Comparison of ENCODE assay signal across 16 mouse cellular contexts in genomic region chr8:79329182-79329581, GRCm38 (mm10).
"Had no signal": no experiment of that assay in that cellular context is flagged by ENCODE, and none has a peak within 500 bp of the region (broad histone marks: within the 10 kb centered on the region; RNA-seq: fewer than 3 reads in every experiment).

No protein-coding gene starts in this region.

- H3K27ac ChIP-seq: liver, embryonic 13.5 days; midbrain, embryonic 13.5 days; neural tube, embryonic 13.5 days; stomach, embryonic 15.5 days had no signal

- H3K4me1 ChIP-seq: liver, embryonic 13.5 days; stomach, embryonic 15.5 days had no signal

- ATAC-seq: inflammation-experienced regulatory T-cells, adult 6 months; midbrain, embryonic 13.5 days; midbrain, embryonic 16.5 days had no signal

- H3K4me3 ChIP-seq: liver, embryonic 13.5 days; midbrain, embryonic 13.5 days; myocyte; neural tube, embryonic 13.5 days; stomach, embryonic 15.5 days had no signal

- H3K4me2 ChIP-seq: liver, embryonic 13.5 days; midbrain, embryonic 13.5 days; neural tube, embryonic 13.5 days; stomach, embryonic 15.5 days had no signal

- H3K27me3 ChIP-seq: liver, embryonic 13.5 days; midbrain, embryonic 13.5 days; neural tube, embryonic 13.5 days; stomach, embryonic 15.5 days had no signal

- H3K9ac ChIP-seq: liver, embryonic 13.5 days; midbrain, embryonic 13.5 days; neural tube, embryonic 13.5 days; stomach, embryonic 15.5 days had no signal

- DNase-seq: kidney, adult 11 months; kidney, adult 9 months; kidney, postnatal 14 days; kidney, postnatal 4 days; left cerebral cortex, postnatal 4 days; liver, embryonic 13.5 days; lung, adult 2 months; lung, postnatal 14 days; lung, postnatal 4 days; thymus, postnatal 25 days had no signal

- H3K9me3 ChIP-seq: liver, embryonic 13.5 days; midbrain, embryonic 13.5 days; neural tube, embryonic 13.5 days; stomach, embryonic 15.5 days had no signal

- H3K36me3 ChIP-seq: liver, embryonic 13.5 days; stomach, embryonic 15.5 days had no signal
